Mouse (Mus musculus): ENCODE data around the gene Olfr308.
"Not testable (repeated sequence)": the region's sequence is repeated elsewhere in the genome, so short reads cannot be mapped to it uniquely, and the experiment has no call there.

The Olfr308 gene

GRCm38 (mm10) chr7:86325530-86325929, at the start of gene Olfr308:
TSS of gene Olfr308 (minus strand) at chr7:86325630.
- no peak for DNase-seq

- no peak for DNase-seq
Observed at GRCm38 (mm10) chr7:86366828-86367227, 41.4 kb upstream of the Olfr308 start, which contains the start of gene Olfr305. TSS of gene Olfr305 (minus strand) at chr7:86366928.

GRCm38 (mm10) chr7:86346296-86346695, 20.9 kb upstream of the Olfr308 start:
- not testable (repeated sequence) for DNase-seq

- no peak for DNase-seq
Observed at GRCm38 (mm10) chr7:86344253-86344652, 18.8 kb upstream of the Olfr308 start.

GRCm38 (mm10) chr7:86342881-86343565, 17.6 kb upstream of the Olfr308 start:
- DNase-seq: no peak

GRCm38 (mm10) chr7:86337486-86337885, 12.1 kb upstream of the Olfr308 start, which contains the start of gene Olfr307:
TSS of gene Olfr307 (minus strand) at chr7:86337586.
- DNase-seq: no peak

- DNase-seq: no peak
Observed at GRCm38 (mm10) chr7:86321323-86321722, 4.1 kb downstream of the Olfr308 start.

- DNase-seq: no peak
Observed at GRCm38 (mm10) chr7:86313608-86314007, 11.8 kb downstream of the Olfr308 start, which contains the start of gene Olfr309. TSS of gene Olfr309 (minus strand) at chr7:86313708.

GRCm38 (mm10) chr7:86277072-86277471, 48.4 kb downstream of the Olfr308 start, which contains the start of gene Olfr310:
TSS of gene Olfr310 (minus strand) at chr7:86277172.
- DNase-seq: no peak
